Mouse (Mus musculus) kidney, adult 18-20 months (tissue): ENCODE data around the gene Cyth1.

ENCODE experiments used
- DNase-seq: peaks from one replicate; pipeline ENCODE4 v3.0.0; 2021

The Cyth1 gene

GRCm38 (mm10) chr11:118253447-118254158, 5.2 kb upstream of the Cyth1 start:
- DNase-seq, result no peak

GRCm38 (mm10) chr11:118249012-118249383, 606 bp upstream of the Cyth1 start:
- DNase-seq, result no peak

DNA sequence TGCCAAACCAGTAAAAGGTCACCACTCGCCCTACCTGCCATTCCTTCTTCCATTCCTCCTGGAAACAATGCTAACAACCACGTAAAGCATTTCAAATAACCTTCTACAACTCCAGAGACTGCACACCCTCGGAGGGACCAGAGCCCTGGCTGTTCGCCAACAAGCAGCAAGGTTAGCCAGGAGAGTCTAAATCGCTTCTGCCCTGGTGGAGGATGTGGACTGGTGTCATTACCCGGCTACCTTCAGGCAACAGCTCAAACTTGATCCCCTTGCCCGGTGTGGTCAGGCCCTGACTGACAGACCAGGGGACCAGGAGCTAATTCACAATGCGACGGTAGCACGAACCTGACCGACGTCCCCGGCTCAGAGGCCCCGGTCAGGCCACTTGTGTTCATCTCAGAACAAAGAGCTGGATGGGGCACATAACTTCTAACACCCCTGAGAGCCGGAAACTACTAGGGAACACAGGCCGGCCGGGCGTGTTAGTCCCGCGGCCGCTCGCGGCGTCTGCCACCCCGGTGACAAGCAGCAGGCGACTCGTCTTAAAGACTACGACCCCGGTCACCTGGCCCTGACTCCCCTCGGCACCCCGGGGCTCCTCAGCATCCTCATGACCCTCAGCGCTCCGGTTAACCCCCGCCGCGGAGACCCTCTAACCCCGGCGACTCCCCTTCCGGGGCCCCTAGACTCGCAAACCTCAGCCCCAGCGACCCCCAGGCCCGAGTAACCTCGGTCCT, 865 bp downstream of the Cyth1 start:
- DNase-seq, result peak; percentile 80

DNA sequence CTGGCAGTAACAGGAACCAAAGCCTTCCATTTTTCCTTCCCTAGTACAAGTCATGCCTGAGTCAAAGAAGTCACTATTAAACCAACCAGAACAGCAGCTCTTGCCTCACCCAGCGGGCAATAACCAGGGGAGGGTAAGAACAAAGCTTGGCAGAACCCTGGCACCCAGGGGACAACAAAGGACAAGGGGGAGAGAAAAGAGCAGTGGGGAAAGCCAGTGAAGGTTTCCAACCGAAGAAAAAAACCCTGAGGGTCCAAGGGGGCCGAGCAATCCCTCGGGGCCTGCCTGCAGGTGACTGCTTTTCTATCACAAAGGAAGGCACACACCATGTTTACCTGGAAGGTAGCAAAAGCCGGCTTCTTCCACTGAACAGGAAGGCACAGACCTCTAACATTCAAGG, 1.7 kb downstream of the Cyth1 start:
- no peak for DNase-seq

DNA sequence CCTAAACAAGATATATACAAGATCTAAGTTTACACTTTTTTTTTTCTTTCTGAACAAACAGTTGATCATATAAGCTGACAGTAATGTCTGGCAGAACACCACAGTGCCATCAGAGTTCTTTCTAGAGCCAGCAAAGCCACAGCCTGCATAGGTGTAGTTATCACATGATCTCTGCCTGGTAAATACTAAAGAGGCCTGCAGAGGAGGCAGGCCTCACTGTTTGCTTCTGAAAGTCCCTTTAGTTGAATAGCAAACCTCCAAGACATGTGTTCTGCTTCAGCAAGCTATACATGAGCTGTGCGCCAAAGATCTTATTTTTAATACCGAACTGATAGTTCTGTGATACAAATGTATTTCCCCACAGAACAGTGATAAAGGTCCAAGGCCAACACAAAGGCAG, 3.3 kb downstream of the Cyth1 start:
- no peak for DNase-seq

DNA sequence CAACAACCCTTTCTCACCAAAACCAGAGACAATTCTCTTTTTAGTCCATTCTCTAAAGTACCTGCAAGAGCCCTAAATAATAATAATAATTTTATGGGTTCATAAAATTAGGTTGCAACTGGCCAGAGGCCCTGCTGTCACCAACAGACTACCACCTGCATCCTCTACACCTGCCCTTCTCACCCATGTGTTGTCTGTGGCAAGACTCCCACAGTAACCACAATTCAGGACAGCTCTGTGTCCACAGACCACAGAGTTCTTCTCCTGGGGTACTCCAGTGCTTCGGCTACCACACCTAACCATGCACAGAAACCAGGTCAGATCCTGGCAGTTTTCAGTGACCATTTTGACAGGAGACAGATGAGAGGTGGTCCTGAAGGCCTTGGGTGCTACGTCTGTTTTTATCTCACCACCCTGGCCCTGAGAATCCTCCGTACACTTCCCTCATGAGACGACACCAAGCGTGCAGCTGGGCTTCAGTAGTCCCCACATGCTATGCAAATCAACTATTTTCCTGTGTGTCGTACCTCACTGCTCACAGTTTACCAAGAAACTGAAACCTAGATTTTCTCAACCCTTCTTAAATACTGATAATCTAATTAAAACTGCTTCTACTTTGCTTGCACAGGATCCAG, 4.6 kb downstream of the Cyth1 start:
- DNase-seq, result no peak

- DNase-seq, result no peak
Measured at GRCm38 (mm10) chr11:118242506-118242905, 5.9 kb downstream of the Cyth1 start.

DNA sequence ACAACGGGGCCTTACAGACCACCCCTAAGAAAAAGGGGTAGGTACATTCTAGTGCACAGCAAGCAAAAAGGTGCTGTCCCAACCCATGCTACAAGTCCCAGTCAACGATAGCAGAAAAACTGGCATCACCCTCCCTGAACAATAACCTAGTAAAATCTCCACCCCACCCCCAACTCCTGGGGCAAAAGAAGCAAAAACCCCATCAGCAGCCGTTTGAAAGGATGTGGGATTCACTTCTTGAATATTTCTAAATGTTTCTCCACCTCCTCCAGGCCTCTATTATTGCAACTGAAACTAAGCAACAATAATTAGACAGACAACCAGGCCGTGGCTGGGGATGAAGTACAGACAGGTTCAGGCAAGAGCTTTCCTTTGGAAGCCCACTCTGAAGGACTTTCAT, 8.0 kb downstream of the Cyth1 start:
- no peak for DNase-seq

DNA sequence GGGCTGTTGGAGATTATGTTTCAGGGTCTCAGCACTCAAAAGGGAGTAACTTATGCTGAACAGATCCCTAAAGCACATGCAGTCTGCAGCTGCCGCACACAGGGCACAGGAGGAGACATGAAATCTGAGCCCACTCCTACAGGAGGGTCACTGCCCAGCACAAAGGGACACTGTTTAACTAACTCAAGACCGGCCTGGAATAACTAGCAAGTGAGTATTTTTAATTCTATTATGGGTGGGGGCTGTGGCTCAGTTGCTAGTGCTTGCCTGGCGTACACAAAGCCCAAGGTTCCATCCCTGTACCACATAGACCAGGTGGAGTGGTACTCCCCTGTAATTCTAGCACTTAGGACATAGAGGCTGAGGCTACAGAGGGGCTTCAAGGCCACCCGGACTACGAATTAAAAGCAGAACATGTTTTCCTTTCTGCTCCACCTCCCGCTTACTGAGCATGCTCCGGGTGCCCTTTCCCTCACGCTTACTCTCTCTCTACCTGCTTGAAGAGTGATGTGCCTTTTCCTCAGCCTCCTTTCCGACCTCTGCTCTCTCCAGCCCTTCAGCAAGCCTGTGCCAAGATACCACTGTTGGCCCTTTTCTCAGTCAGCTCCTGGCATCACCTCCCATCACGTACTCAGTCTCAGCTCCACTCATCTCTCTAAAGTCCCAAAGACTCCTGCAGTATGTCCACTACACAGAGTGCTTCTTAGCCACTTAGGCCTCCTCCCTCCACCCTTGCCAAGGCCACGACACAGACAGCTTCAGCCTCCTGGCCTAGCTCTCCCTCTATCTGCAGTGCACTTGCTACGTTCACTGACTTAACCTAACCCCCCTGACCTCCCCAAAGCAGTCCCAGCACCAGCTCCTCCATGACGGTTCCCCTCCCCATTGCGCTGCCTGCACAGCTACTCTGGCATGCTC, 8.9 kb downstream of the Cyth1 start:
- no peak for DNase-seq

DNA sequence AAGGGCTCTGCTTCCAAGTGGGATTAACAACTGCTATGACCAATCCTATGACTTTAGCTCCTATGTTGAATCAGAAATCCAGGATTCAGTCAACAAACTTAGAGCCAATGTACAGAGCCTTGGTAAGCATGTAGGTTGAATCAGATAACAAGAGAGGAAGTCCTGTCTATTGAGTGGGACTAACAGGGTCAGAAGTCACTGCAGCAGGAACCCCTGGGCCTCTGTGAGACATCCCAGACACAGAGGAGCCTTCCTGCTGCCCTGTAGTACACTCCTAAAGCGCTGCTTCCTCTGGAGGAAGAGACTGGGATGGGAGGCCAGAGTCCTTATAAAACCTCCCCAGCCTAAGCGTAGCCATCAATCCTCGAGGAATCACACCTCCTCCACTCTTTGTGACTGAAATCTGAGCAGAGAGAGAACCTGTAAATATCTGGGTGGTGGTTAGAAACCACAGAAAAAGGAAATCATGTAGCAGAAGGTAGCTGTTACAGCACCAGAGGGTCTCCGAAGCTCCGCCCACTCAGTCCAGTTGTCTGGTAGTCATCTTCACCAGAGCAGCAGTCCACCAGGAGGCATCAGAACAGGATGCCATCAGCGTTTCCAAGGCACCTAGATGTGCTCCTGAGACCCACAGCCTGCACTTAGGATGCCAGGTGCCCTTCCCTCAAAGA, 11.7 kb downstream of the Cyth1 start:
- DNase-seq, result no peak

GRCm38 (mm10) chr11:118234929-118235328, 13.5 kb downstream of the Cyth1 start:
- no peak for DNase-seq

GRCm38 (mm10) chr11:118234500-118234899, 13.9 kb downstream of the Cyth1 start:
- DNase-seq, result no peak

GRCm38 (mm10) chr11:118233924-118234323, 14.5 kb downstream of the Cyth1 start:
- no peak for DNase-seq

- DNase-seq, result peak; percentile 40
Measured at GRCm38 (mm10) chr11:118232314-118232831, 16.0 kb downstream of the Cyth1 start.

GRCm38 (mm10) chr11:118229941-118230340, 18.5 kb downstream of the Cyth1 start:
- DNase-seq, result no peak

- DNase-seq, result no peak
Measured at GRCm38 (mm10) chr11:118227650-118228049, 20.7 kb downstream of the Cyth1 start.

- DNase-seq, result no peak
Measured at GRCm38 (mm10) chr11:118226850-118227249, 21.5 kb downstream of the Cyth1 start.

- no peak for DNase-seq
Measured at GRCm38 (mm10) chr11:118225862-118226261, 22.5 kb downstream of the Cyth1 start.

GRCm38 (mm10) chr11:118225056-118225836, 23.1 kb downstream of the Cyth1 start:
- DNase-seq, result no peak

- no peak for DNase-seq
Measured at GRCm38 (mm10) chr11:118223416-118224067, 24.9 kb downstream of the Cyth1 start.

- no peak for DNase-seq
Measured at GRCm38 (mm10) chr11:118222917-118223316, 25.5 kb downstream of the Cyth1 start.
